Mouse (Mus musculus) brain, embryonic 14.5 days (tissue): Measurements from ENCODE around the gene Olfr901. TPM values are rescaled to one million over a fixed set of nuclear protein-coding genes. Genes with fewer than 3 reads are reported as not detected.
"Not testable (repeated sequence)": the region's sequence is repeated elsewhere in the genome, so short reads cannot be mapped to it uniquely, and the experiment has no call there.

Source experiments
- DNase-seq: peaks from one replicate; pipeline ENCODE4 v3.0.0-alpha.2; 2011; ENCODE audit warnings: low read depth
- CTCF ChIP-seq: fragments of 200-500 bp; IDR thresholded peaks from 2 replicates; pipeline ENCODE4 v1.5.1; 2012; ENCODE audit warnings: inconsistent platforms, mild to moderate bottlenecking, moderate library complexity, borderline replicate concordance; ENCODE audit not compliant: insufficient read depth, insufficient read length; ENCODE audit errors: extremely low read depth
- POLR2A ChIP-seq: fragments of 200-500 bp; IDR thresholded peaks from 2 replicates; pipeline ENCODE4 v1.6.1; 2012; ENCODE audit warnings: mild to moderate bottlenecking, inconsistent platforms, borderline replicate concordance; ENCODE audit not compliant: poor library complexity, insufficient read depth, insufficient read length, severe bottlenecking; ENCODE audit errors: extremely low read depth
- polyA plus RNA-seq: library from polyadenylated mRNA; depleted of rRNA; stranded (reverse); fragments of >200 nt; gene quantifications from 2 replicates; pipeline ENCODE4 v1.2.3, GENCODE M21; 2012; rRNA removed

Olfr901 gene
- polyA plus RNA-seq = not detected in 2 replicates

DNA sequence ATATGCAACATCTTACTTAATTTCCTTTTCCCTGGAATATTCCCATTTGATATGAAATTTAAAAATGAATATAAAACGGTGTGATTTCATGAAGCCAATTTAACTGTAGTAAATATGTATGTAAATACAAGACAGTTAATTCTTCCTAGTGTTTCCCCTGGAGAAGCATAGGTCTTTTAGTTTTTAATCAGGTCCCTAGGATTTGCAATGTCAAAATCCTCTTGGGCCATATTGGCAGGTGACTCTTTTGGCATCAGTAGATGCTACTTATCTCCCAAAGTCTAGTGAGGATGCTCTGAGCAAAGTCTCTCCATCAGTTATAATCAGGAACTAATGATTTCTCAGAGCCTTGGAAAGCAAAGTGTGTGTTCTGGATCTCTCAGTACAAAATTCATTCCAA is at the start of gene Olfr901:
Olfr901 (plus strand) TSS at position 301 of the 400 bp plus-strand sequence.
- TF ChIP-seq POLR2A (no peak), CTCF (no peak)
- no peak for DNase-seq

DNA sequence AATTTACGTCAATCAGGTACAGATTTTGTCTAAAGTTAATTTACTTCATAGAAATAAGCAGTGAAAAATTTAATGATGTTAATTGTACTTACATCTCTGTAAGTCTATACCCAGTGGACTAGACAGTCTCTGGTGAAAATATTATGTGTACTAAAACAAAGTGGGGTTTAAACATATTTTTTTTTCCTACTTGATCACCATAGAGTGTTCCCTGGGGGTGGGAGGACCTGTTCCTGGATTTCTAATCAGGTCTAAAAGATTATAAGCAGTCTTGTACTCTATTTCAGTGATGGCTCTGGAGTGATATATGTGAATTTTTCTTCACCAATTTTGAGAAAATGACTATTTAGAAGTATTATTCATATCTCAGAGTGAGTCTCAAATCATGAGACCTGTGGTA is 27.9 kb upstream of the Olfr901 start, which contains the start of gene Olfr147:
Olfr147 (plus strand) TSS at position 301 of the 400 bp plus-strand sequence.
- no peak for DNase-seq
- TF ChIP-seq CTCF = no peak
- no peak for TF ChIP-seq POLR2A

DNA sequence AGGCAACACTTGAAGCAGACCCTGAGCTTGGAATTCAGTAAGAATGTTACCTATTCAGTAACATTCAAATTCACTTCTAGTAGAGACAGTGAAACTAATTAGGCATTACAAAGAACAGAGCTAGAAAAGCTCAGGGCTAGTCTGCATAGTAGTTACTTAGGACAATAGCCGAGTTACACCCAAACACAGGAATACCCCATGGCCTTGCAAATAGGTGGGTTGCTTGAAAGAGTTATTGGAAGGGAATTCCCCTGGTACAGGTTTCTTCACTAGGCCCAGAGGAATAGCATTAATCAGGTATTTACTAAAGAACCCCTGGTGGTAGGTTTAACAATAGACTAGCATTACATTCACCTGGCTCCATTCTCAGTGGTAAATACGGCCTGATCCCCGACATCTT is 21.8 kb upstream of the Olfr901 start:
- DNase-seq = not testable (repeated sequence)

DNA sequence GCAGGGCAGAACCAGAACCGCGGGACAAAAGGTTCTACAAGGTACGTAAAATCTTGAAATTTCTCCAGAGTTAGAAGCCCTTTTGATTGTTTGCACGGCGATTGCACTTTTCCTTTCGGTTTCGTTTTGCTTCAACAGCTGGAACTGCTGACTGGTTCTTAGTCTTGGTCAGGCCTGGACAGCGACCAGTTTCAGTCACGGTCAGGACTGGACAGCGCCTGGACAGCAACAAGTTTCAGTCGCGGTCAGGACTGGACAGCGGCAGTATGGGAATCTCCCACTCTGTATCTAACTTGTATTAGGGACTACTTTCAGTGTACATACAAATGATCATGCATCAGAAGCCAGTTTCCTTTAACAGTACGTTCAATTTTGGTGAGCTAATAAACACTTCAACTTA is 15.8 kb upstream of the Olfr901 start:
- DNase-seq = not testable (repeated sequence)

DNA sequence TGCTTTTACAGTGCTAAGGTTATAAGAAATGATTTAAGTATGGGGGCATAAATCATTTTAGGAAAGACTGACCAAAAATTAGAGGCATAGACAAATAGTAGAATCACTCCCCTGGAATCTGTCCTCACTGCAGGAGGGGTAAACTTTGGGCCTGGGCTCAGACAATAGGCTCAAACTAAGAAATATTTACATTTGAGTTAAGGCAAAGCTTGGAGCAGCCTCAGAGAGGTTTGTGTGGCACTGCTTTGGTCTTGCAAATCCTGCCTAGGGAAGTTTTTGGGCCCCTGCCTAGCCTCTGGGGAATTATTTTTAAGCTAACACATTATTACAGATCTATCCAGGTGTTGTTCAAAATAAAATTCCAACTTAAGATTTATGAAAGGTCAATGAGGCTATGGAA is 5.5 kb upstream of the Olfr901 start:
- DNase-seq = no peak
- TF ChIP-seq CTCF = no peak
- no peak for TF ChIP-seq POLR2A

DNA sequence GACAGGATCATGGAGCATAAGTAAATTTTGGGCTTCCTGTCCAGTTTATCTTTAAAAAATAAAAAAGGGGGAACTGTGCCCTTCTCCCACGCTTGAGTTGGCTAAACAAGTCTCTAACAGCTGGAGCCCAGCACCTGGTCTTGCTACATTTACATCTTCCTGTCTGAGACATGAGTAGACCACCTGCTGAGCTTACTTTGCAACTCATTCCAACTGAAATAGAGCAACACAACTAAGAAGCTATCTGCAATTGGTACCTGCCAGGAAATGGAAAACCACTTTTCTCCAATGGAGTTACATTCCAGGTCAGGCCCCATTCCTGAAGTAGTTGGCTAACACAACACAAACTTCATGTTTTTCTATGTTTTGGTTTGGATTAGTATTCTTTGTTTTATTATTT is 2.2 kb upstream of the Olfr901 start:
- DNase-seq = no peak
- TF ChIP-seq POLR2A (no peak), CTCF (no peak)

DNA sequence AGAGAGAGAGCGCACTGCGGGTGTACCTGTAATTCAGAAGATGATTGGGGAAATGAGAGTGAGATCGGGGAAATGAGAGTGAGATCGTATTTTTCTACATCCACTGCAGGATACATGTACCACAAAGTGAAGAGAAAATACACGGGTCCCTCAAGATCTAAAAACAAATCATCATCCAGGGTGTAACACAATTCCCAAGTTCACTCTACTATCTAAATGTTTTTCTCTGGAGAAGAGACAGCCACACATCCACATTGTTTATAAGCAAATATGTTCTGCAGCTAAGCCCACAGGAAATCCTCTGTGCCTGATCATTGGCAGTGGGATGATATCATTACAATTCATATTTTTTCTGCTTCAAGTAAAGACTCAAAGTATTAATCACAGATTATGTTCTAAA is 18.1 kb downstream of the Olfr901 start, which contains the start of gene Olfr902:
Olfr902 (plus strand) TSS at position 301 of the 400 bp plus-strand sequence.
- TF ChIP-seq POLR2A = no peak
- no peak for TF ChIP-seq CTCF
- no peak for DNase-seq

DNA sequence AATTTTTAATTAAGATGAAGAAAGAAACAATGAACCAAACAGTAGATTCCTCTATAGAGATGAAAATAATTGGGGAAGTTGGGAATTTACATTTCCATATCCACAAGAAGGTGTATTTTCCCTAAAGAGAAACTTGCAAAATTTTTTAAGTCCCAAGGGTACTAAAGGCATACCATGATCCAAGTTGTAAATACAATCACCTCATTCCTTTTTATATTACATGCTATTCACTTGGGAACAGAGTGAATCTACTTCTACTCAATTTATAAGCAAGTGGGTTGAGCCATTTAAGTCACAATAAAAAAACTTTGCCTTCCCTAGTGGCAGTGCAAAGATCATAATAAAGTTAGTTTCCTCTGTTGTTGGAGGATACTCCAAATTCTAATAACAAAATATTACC is 33.6 kb downstream of the Olfr901 start, which contains the start of gene Olfr904:
Olfr904 (plus strand) TSS at position 301 of the 400 bp plus-strand sequence.
- TF ChIP-seq POLR2A (no peak), CTCF (no peak)
- DNase-seq = no peak

DNA sequence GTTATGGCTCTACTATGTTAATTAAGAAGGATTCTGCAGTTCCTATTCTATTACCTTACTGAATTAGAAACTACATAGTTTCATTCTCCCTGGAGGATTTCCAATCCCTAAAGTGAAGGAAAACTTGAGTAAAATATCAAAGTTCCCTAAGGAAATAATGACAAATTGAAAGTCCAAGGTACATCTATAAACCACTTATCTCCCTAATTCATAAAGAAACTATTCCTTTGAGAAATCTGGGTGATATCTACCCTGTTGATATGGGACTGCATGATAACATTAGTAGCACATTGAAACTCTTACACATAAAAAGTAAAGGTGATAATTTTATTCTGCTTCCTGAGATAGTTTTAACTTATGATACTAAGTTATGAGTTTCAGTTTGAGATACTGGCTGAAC is 41.6 kb downstream of the Olfr901 start, which contains the start of gene Olfr905:
Olfr905 (plus strand) TSS at position 301 of the 400 bp plus-strand sequence.
- DNase-seq = no peak
- no peak for TF ChIP-seq POLR2A
- no peak for TF ChIP-seq CTCF

Other genes starting within 250 kb of the Olfr901 start
- not detected in 2 replicates for gene Olfr891, start 248.6 kb upstream of the Olfr901 start, polyA plus RNA-seq
- not detected in 2 replicates for gene Olfr893, start 221.1 kb upstream of the Olfr901 start, polyA plus RNA-seq
- not detected in 2 replicates for gene Olfr894, start 211.4 kb upstream of the Olfr901 start, polyA plus RNA-seq
- not detected in 2 replicates for gene Olfr143, start 176.7 kb upstream of the Olfr901 start, polyA plus RNA-seq
- gene Olfr895, start 161.6 kb upstream of the Olfr901 start, polyA plus RNA-seq = not detected in 2 replicates
- not detected in 2 replicates for gene Olfr896-ps1, start 138.3 kb upstream of the Olfr901 start, polyA plus RNA-seq
- gene Olfr25, start 100.4 kb upstream of the Olfr901 start, polyA plus RNA-seq = not detected in 2 replicates
- not detected in 2 replicates for gene Olfr898, start 81.0 kb upstream of the Olfr901 start, polyA plus RNA-seq
- gene Olfr250, start 62.6 kb upstream of the Olfr901 start, polyA plus RNA-seq = not detected in 2 replicates
- gene Olfr251, start 52.4 kb upstream of the Olfr901 start, polyA plus RNA-seq = not detected in 2 replicates
- not detected in 2 replicates for gene Olfr147, start 27.8 kb upstream of the Olfr901 start, polyA plus RNA-seq
- not detected in 2 replicates for gene Olfr902, start 18.2 kb downstream of the Olfr901 start, polyA plus RNA-seq
- not detected in 2 replicates for gene Olfr904, start 33.7 kb downstream of the Olfr901 start, polyA plus RNA-seq
- gene Olfr905, start 41.7 kb downstream of the Olfr901 start, polyA plus RNA-seq = not detected in 2 replicates
- gene Olfr906, start 57.6 kb downstream of the Olfr901 start, polyA plus RNA-seq = not detected in 2 replicates
- gene Olfr907, start 66.3 kb downstream of the Olfr901 start, polyA plus RNA-seq = not detected in 2 replicates
- not detected in 2 replicates for gene Olfr911-ps1, start 92.1 kb downstream of the Olfr901 start, polyA plus RNA-seq
- not detected in 2 replicates for gene Olfr910, start 108.4 kb downstream of the Olfr901 start, polyA plus RNA-seq
- 0.01 TPM in 1 of 2 replicates, not detected in the other for gene Olfr912, start 150.7 kb downstream of the Olfr901 start, polyA plus RNA-seq
- gene Olfr913, start 163.3 kb downstream of the Olfr901 start, polyA plus RNA-seq = not detected in 2 replicates
- not detected in 2 replicates for gene Olfr914, start 175.6 kb downstream of the Olfr901 start, polyA plus RNA-seq
- not detected in 2 replicates for gene Olfr916, start 230.4 kb downstream of the Olfr901 start, polyA plus RNA-seq
- not detected in 2 replicates for gene Olfr917, start 236.4 kb downstream of the Olfr901 start, polyA plus RNA-seq
- not detected in 2 replicates for gene Olfr918, start 245.1 kb downstream of the Olfr901 start, polyA plus RNA-seq